Mouse (Mus musculus) midbrain, embryonic 13.5 days (tissue): Measurements from ENCODE around the gene Psap. TPM values are rescaled to one million over a fixed set of nuclear protein-coding genes. Genes with fewer than 3 reads are reported as not detected.
A peak's percentile ranks its signal among the peaks of the same experiment; 100 is the strongest.

Experiments
- ATAC-seq: fragments of 200-750 bp; cut with Nextera tagmentation; 2 replicates; pipeline ENCODE4 v1.8.0; 2017; ENCODE audit warnings: mild to moderate bottlenecking, moderate TSS enrichment, moderate library complexity
- H3K27ac ChIP-seq: fragments of 300-500 bp; sonication (generic); 2 replicates; pipeline ENCODE4 v1.5.1; 2015; ENCODE audit warnings: inconsistent platforms, mild to moderate bottlenecking, moderate library complexity
- H3K27me3 ChIP-seq: fragments of 300-500 bp; sonication (generic); 2 replicates; pipeline ENCODE4 v1.6.1; 2015; ENCODE audit warnings: mild to moderate bottlenecking, inconsistent platforms
- H3K36me3 ChIP-seq: fragments of 300-500 bp; sonication (generic); 2 replicates; pipeline ENCODE4 v1.6.1; 2015; ENCODE audit warnings: mild to moderate bottlenecking, inconsistent platforms
- H3K4me1 ChIP-seq: fragments of 300-500 bp; sonication (generic); replicated peaks from 2 replicates; pipeline ENCODE4 v1.6.1; 2015; ENCODE audit warnings: inconsistent platforms
- H3K4me2 ChIP-seq: fragments of 300-500 bp; sonication (generic); replicated peaks from 2 replicates; pipeline ENCODE4 v1.6.1; 2015; ENCODE audit warnings: moderate library complexity, mild to moderate bottlenecking, inconsistent platforms
- H3K4me3 ChIP-seq: fragments of 300-500 bp; sonication (generic); replicated peaks from 2 replicates; pipeline ENCODE4 v1.5.1; 2015; ENCODE audit warnings: mild to moderate bottlenecking, inconsistent platforms
- H3K9ac ChIP-seq: fragments of 300-500 bp; sonication (generic); replicated peaks from 2 replicates; pipeline ENCODE4 v1.6.1; 2015; ENCODE audit warnings: mild to moderate bottlenecking, inconsistent platforms
- H3K9me3 ChIP-seq: fragments of 300-500 bp; sonication (generic); 2 replicates; pipeline ENCODE4 v1.6.1; 2016; ENCODE audit warnings: mild to moderate bottlenecking, inconsistent platforms
- WGBS: fragments of 180-500 bp; shearing (Covaris S2); methylation state at CpG from one replicate; pipeline ENCODE4 v1.1.7; 2015; 5-methylcytosine and 5-hydroxymethylcytosine counted together
- polyA plus RNA-seq: library from polyadenylated mRNA; unstranded; fragments of >200 nt; fragmentation: Nextera tagmentation; extraction: Ambion mirVana; gene quantifications from 2 replicates; pipeline ENCODE4 v1.2.1, GENCODE M21; 2015

Gene Psap
- polyA plus RNA-seq, 1 experiment from 2014 or later, result 154 TPM

DNA sequence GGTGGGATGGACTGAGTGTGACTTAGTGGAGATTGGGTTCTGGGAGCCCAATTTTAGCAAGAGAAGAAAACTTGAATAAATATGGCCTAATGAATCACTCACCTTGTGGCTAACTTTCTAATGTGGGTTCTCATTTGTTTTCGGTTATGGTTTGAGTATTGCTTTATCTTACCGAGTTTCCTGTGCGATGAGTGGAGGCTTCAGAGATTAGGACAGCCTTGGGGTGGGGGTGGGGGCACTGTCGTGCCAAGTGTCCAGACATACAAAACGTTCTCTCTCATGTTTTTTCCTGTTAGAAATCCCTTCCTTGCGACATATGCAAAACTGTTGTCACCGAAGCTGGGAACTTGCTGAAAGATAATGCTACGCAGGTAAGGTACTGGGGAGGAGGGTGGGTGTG is 14.8 kb downstream of the Psap start:
- Histone ChIP-seq H3K9ac (no peak overlapping the region), H3K9me3 (no peaks in the 10 kb centered on the region), H3K4me1 (peaks cover 24% of the 10 kb centered on the region), H3K27ac (no peak overlapping the region), H3K36me3 (peaks cover 54% of the 10 kb centered on the region), H3K4me3 (no peak overlapping the region), H3K4me2 (no peak overlapping the region), H3K27me3 (no peaks in the 10 kb centered on the region)
- WGBS, result 93% methylated on average over 8 of the region's 8 CpGs
- no peak for ATAC-seq

DNA sequence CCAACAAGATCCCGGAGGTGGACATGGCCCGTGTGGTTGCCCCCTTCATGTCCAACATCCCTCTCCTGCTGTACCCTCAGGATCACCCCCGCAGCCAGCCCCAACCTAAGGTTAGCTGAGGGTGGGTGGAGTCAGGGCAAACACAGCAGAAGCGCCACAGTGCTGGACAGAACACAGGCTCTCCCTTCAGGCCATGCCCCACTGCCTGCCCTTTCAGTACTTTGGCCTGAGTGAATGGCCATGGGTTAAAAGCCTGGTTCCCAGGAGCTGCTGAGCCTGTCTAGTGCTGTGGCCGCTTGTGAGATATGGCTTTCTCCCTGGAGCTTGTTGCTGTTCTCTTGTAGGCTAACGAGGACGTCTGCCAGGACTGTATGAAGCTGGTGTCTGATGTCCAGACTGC is 17.2 kb downstream of the Psap start:
- Histone ChIP-seq H3K27ac (no peak overlapping the region), H3K36me3 (peaks cover 75% of the 10 kb centered on the region), H3K9ac (no peak overlapping the region), H3K4me1 (peaks cover 10% of the 10 kb centered on the region), H3K27me3 (no peaks in the 10 kb centered on the region), H3K4me3 (no peak overlapping the region), H3K9me3 (no peaks in the 10 kb centered on the region), H3K4me2 (no peak overlapping the region)
- ATAC-seq, result no peak
- WGBS, result 81% methylated on average over 7 of the region's 7 CpGs

DNA sequence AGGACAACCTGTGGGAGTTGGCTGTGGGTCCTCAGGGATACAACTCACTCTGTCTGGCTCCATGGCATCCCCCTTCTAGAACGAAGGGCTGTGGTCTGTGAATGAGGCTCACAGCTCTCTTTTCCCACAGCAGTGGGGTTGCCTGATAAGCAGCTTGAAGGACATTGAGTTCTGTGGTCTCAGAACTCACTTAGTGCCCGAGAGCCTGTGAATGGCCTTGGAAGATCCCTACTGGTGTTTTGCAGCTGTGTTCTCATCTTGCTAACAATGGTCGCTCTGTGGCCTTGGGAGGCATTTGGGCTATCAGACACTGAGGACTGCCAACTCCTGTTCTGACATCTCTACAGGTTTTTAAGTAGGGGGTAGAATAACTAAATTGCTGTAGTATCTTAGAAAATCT is 17.9 kb downstream of the Psap start:
- peaks cover 83% of the 10 kb centered on the region for H3K36me3 ChIP-seq
- no peak overlapping the region for H3K9ac ChIP-seq
- H3K4me3 ChIP-seq, result no peak overlapping the region
- peaks cover 2% of the 10 kb centered on the region for H3K4me1 ChIP-seq
- no peak for ATAC-seq
- H3K4me2 ChIP-seq, result no peak overlapping the region
- H3K9me3 ChIP-seq, result no peaks in the 10 kb centered on the region
- WGBS, result 96% methylated on average over 3 of the region's 3 CpGs
- no peak overlapping the region for H3K27ac ChIP-seq
- H3K27me3 ChIP-seq, result no peaks in the 10 kb centered on the region

DNA sequence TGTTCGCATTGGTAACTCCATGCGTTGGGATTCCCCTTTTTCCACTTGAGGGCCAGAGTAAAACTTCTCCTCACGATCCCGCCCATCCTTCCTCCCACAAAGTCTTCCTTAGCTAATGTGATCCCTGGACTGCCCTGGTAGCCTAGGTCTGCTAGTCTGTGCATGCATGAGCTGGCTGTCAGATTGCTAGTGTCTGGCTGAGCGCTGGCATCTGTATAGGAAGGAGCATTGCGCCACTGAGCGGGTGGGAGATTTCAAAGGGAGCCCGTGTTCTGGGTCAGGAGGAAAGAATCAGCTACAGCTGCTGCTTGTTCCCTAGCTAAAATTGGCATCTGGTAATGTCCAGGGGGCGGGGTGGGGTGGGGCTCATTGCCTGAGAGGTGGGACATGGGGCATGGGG is 18.6 kb downstream of the Psap start:
- no peak overlapping the region for H3K4me2 ChIP-seq
- H3K27me3 ChIP-seq, result no peaks in the 10 kb centered on the region
- no peaks in the 10 kb centered on the region for H3K9me3 ChIP-seq
- 85% methylated on average over 9 of the region's 9 CpGs for WGBS
- no peak overlapping the region for H3K27ac ChIP-seq
- H3K4me1 ChIP-seq, result no peaks in the 10 kb centered on the region
- ATAC-seq, result no peak
- no peak overlapping the region for H3K4me3 ChIP-seq
- no peak overlapping the region for H3K9ac ChIP-seq
- H3K36me3 ChIP-seq, result peaks cover 89% of the 10 kb centered on the region

DNA sequence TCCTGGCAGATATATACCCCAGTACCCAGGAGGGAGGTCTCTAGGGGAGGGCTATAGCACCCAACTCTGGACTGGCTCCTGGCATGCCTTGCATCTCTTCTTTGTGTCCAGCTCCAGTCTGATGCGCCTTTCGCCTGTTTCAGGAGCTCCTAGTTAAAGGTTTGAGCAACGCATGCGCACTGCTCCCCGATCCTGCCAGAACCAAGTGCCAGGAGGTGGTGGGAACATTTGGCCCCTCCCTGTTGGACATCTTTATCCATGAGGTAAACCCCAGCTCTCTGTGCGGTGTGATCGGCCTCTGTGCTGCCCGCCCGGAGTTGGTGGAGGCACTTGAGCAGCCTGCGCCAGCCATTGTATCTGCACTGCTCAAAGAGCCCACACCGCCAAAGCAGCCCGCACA is 22.2 kb downstream of the Psap start:
- no peak for ATAC-seq
- Histone ChIP-seq H3K4me2 (no peak overlapping the region), H3K4me3 (no peak overlapping the region), H3K36me3 (peaks cover 82% of the 10 kb centered on the region), H3K4me1 (no peaks in the 10 kb centered on the region), H3K9me3 (no peaks in the 10 kb centered on the region), H3K27ac (no peak overlapping the region), H3K27me3 (no peaks in the 10 kb centered on the region), H3K9ac (no peak overlapping the region)
- WGBS, result 93% methylated on average over 12 of the region's 12 CpGs

DNA sequence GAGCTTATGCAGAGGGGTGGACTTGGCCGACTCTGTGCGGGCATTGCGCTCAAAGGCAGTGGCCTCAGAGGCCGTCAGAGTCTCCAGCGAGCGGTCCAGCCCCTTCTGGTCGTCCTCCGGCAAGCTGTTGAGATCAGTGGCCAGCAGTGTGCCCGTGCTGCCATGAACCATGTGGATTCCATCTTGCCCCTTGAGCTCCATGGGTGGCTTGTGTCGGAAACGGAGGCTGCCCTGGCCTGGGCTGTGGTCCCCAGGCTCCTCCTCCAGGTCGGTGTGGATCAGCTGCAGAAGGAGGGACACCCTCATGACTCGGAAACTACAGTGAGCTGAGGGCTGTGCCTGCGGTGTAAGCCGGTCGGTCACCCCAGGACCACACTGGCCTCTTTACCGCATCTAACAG is 26.0 kb downstream of the Psap start:
- H3K9me3 ChIP-seq, result no peaks in the 10 kb centered on the region
- peaks cover 50% of the 10 kb centered on the region for H3K36me3 ChIP-seq
- no peak overlapping the region for H3K27ac ChIP-seq
- H3K27me3 ChIP-seq, result no peaks in the 10 kb centered on the region
- H3K9ac ChIP-seq, result no peak overlapping the region
- no peak for ATAC-seq
- 0 out of 2 replicates have a peak, but pooled peaks cover 2% of the 10 kb centered on the region for H3K4me1 ChIP-seq
- 87% methylated on average over 17 of the region's 17 CpGs for WGBS
- H3K4me2 ChIP-seq, result no peak overlapping the region
- no peak overlapping the region for H3K4me3 ChIP-seq

DNA sequence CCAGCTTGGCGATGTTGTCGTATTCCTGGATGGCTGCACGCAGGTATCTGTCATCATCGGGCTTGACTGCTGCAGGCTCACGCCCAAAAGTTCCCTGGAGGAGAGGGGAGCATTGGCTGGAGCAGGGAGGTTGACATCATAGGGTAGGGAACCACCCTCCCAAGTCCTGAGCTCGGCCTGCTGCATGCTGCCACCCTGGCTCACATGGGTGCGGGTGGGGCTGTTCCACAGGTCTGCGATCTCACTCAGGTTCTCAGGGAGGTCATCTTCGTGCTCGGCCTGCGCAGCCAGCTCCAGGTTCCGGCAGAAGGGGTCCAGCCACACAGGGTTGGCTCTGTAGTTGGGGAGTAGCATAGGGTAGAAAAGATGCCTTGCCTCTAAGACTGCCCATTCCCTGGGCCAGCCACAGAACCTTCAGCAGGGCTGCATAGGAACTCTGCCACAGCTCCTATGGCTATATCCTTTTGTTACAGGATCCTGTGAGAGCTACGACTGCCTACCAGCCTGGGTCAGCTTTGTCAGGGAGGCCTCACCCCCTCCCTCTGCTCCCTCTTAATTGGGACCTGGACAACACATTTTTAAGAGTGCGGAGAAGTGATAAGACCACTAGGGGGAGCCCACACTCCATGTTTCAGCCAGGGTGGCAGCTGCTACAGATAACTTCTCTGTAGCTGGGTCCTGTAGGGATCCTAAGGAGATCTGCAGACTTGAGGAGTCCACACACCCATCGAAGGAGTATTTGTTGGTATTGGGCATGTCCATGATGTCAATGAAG is 27.6 kb downstream of the Psap start:
- no peak overlapping the region for H3K4me2 ChIP-seq
- 0 out of 2 replicates have a peak, but pooled peaks cover 2% of the 10 kb centered on the region for H3K4me1 ChIP-seq
- H3K9me3 ChIP-seq, result no peaks in the 10 kb centered on the region
- H3K4me3 ChIP-seq, result no peak overlapping the region
- H3K27me3 ChIP-seq, result no peaks in the 10 kb centered on the region
- H3K36me3 ChIP-seq, result peaks cover 34% of the 10 kb centered on the region
- ATAC-seq, result peak; percentile 88
- H3K9ac ChIP-seq, result no peak overlapping the region
- WGBS, result 68% methylated on average over 15 of the region's 15 CpGs
- 0 out of 2 replicates have a peak overlapping the region, but pooled peaks have one; percentile 1 for H3K27ac ChIP-seq

DNA sequence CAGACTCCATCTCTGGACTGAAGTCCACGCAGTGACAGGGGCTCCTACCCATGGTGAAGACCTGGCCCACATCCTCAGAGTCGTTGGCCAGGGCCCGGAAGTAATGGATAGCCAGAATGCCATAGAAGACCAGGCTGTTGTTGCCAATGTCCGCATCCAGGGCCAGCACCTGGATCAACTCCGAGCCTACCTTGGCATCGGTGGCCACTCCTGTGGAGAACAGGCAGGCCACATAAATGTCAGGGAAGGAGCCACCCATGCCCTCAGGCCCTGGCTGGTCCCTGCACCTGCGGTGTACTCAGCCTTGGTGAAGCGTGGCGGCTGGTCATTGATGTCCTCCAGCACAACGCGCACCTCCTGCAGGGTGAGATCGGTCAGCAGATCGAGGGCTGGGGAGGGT is 33.2 kb downstream of the Psap start:
- Histone ChIP-seq H3K27me3 (no peaks in the 10 kb centered on the region), H3K4me2 (no peak overlapping the region), H3K4me3 (no peak overlapping the region), H3K9ac (no peak overlapping the region), H3K27ac (no peak overlapping the region), H3K36me3 (no peaks in the 10 kb centered on the region), H3K9me3 (no peaks in the 10 kb centered on the region), H3K4me1 (no peaks in the 10 kb centered on the region)
- ATAC-seq, result no peak
- 92% methylated on average over 13 of the region's 13 CpGs for WGBS

DNA sequence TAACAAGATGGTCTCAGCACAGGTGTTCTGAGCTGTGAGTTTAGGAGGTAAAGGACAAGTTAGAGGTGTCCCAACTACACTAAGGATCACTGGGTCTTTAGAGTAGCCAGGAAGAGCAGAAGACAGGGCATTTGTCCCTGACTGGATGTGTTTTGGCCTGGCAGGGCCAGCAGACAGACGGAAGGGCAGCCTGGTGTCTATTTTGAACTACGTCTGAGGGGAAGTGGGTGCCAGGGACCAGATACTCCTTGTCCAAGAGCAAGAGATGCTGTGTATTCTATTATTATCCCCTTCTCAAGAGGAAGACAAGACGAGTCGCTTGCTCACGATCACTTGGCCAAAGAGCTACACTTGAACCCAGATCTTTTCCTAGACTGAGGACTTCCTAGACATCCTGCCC is 36.2 kb downstream of the Psap start:
- 93% methylated on average over 5 of the region's 5 CpGs for WGBS
- no peaks in the 10 kb centered on the region for H3K4me1 ChIP-seq
- H3K4me2 ChIP-seq, result no peak overlapping the region
- no peaks in the 10 kb centered on the region for H3K9me3 ChIP-seq
- no peak overlapping the region for H3K27ac ChIP-seq
- H3K4me3 ChIP-seq, result no peak overlapping the region
- no peaks in the 10 kb centered on the region for H3K27me3 ChIP-seq
- H3K36me3 ChIP-seq, result no peaks in the 10 kb centered on the region
- no peak for ATAC-seq
- no peak overlapping the region for H3K9ac ChIP-seq

DNA sequence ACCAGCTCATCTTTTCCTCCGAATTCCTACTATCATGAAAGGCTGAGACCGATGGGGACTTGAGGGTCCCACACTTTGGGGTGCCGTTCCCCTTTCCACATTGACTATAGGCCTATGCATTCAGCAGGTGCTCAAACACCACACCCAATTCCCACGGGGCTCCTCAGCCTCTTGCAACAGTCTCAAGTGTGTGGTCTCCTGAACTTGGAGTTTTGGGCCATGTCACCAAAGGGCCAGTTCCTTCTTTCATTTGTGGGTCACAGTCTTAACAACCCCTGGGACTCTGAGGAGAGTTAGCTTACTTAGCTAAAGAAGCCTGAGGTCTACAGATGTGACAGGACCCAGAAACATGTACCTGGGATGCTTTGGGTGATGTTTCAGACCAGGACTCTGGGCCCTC is 38.7 kb downstream of the Psap start:
- Histone ChIP-seq H3K27ac (no peak overlapping the region), H3K36me3 (no peaks in the 10 kb centered on the region), H3K9me3 (no peaks in the 10 kb centered on the region), H3K4me2 (no peak overlapping the region), H3K4me1 (no peaks in the 10 kb centered on the region), H3K27me3 (no peaks in the 10 kb centered on the region), H3K4me3 (no peak overlapping the region), H3K9ac (no peak overlapping the region)
- WGBS, result 90% methylated on average over 4 of the region's 4 CpGs
- no peak for ATAC-seq

DNA sequence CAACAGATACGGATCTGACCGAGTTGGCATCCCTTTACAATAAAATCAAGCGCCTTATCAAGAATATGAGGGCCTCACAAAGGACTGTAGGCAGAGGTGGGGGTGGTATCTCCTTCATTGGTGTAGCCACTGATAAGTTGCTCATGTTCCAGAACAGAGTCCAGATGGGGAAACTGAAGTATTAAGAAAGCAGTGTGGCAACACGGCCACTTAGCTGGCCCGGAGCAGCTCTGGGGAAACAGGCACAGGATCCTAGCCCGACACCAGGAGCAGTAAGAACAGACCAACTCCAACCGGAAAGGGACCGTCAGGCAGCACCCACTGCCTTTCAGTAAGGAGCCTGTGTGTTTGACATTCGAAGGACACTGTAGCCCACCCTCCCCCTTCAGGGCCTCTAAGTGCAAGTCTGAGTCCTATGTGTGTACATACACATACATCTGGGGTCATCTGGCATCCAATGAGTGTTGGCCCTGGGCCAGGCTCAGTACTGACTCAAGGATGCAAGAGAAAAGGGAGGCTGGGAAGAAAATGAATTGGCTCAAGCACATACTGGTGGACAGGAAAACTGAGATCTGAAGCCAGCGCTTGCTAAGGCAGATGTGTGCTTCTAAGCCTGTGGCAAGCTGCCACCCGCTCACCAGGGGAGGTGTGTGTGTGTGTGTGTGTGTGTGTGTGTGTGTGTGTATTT is 51.7 kb downstream of the Psap start:
- no peak overlapping the region for H3K9ac ChIP-seq
- WGBS, result 81% methylated on average over 11 of the region's 11 CpGs
- no peak overlapping the region for H3K4me2 ChIP-seq
- no peak for ATAC-seq
- no peaks in the 10 kb centered on the region for H3K9me3 ChIP-seq
- no peak overlapping the region for H3K27ac ChIP-seq
- H3K4me3 ChIP-seq, result no peak overlapping the region
- no peaks in the 10 kb centered on the region for H3K36me3 ChIP-seq
- H3K4me1 ChIP-seq, result no peaks in the 10 kb centered on the region
- no peaks in the 10 kb centered on the region for H3K27me3 ChIP-seq

DNA sequence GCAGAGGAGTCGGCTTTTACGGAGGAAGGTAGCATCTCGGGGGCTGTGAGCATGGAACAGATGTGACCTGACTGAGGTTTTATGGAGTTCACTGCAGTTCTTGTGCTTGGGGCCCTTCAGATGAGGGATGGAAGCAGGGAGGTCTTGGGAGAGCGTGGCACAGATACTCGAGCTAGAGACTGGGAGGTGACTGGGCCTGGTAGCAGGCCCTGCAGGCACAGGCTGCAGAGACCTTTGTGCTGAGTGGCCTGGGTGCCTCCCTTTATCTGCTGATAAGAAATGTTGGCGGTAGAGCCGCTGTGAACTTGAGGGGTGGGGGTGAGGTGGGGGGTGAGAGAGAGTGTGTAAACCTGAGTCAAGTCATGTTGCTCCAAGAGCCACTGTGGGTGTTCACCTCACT is 57.2 kb downstream of the Psap start:
- H3K9ac ChIP-seq, result no peak overlapping the region
- no peak for ATAC-seq
- H3K27me3 ChIP-seq, result no peaks in the 10 kb centered on the region
- no peaks in the 10 kb centered on the region for H3K36me3 ChIP-seq
- H3K4me2 ChIP-seq, result no peak overlapping the region
- H3K4me1 ChIP-seq, result no peaks in the 10 kb centered on the region
- H3K9me3 ChIP-seq, result no peaks in the 10 kb centered on the region
- 79% methylated on average over 7 of the region's 7 CpGs for WGBS
- no peak overlapping the region for H3K27ac ChIP-seq
- H3K4me3 ChIP-seq, result no peak overlapping the region
